In the genomic region with DNA sequence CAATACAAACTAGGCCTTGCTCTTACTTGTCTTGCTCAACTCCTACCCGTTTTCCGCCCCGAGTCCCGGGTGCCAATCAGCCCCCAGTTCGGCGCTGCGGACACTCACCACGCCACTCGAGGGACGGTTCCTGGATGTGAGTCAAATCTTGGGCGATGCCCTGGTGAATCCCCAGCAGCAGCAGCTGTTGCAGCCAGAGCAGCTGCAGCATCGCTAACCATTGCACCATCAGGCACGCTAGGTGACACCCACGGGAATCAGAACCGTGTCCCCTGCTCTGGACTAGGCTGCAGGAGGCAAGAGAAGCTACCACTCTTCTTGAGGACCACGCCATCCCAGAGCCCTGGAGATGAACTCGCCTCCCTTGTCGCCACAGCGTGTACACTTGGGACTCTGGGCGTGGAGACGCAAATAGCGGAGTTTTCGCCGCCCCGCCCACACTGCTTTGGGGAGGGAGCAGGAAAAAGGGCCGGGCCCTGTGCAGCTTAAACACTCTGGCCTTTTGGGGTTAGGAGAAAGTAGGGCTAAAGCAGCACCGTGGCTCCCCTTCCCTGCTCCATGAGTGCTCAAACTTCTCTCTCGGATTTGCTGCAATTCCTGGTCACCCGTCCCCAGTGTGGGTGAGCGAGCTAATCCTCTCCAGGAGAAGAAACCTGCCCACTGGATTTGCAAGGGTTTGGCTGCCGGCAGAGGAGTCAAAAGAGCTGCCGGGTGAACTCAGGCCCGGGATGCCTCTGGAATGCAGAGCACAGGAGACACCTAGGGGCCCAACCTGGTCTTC, we compare ENCODE assay signal across 8 mouse cellular contexts. TPM values are rescaled to one million over a fixed set of nuclear protein-coding genes. Genes with fewer than 3 reads are reported as not detected.
DNase-seq lines count a peak whose midpoint lies in the region; ATAC-seq lines count a peak whose summit lies in the region.

A gene (minus strand): TSS at position 407 of the 781 bp plus-strand sequence.

- peak within 1 kb of the TSS; percentile 86 for H3K4me2 ChIP-seq in intestine, embryonic 15.5 days (replicated peaks)
- H3K4me2 ChIP-seq in liver, embryonic 16.5 days (ENCODE audit: low read depth, low read length) = peak within 1 kb of the TSS; percentile 52
- H3K4me2 ChIP-seq in neural tube, embryonic 13.5 days = peak within 1 kb of the TSS; percentile 70

- peak; percentile 9 for DNase-seq in cerebellum, adult 11 months
- no peak for DNase-seq in cerebellum, adult 11-12 months
- peak; percentile 21 to 27 for DNase-seq in cerebellum, postnatal 4 days (ENCODE audit: low spot score in 2 of 2)
- DNase-seq in gastrocnemius, postnatal 4 days (ENCODE audit: low spot score in 2 of 2) = peak; percentile 38 to 74
- peak; percentile 72 to 77 for DNase-seq in urinary bladder, postnatal 36 days (ENCODE audit: low spot score in 2 of 2)

- ATAC-seq in intestine, embryonic 15.5 days = peak; percentile 80
- ATAC-seq in liver, embryonic 16.5 days (ENCODE audit: low read depth) = no peak
- ATAC-seq in neural tube, embryonic 13.5 days (ENCODE audit: low read depth) = peak; percentile 50; the same call in 1 of the 2 replicates

- no peaks in the 10 kb centered on the region for H3K27me3 ChIP-seq in intestine, embryonic 15.5 days (replicated peaks)
- H3K27me3 ChIP-seq in liver, embryonic 16.5 days (ENCODE audit: control insufficient read depth, insufficient read depth, low read depth, low read length) = no peaks in the 10 kb centered on the region
- H3K27me3 ChIP-seq in neural tube, embryonic 13.5 days = peaks cover 26% of the 10 kb centered on the region

- H3K4me3 ChIP-seq in intestine, embryonic 15.5 days (replicated peaks) = peak within 1 kb of the TSS; percentile 39
- peak within 1 kb of the TSS; percentile 51 for H3K4me3 ChIP-seq in liver, embryonic 16.5 days (ENCODE audit: low read depth, low read length)
- peak within 1 kb of the TSS; percentile 36 for H3K4me3 ChIP-seq in neural tube, embryonic 13.5 days

- 5% methylated on average over 33 of the region's 33 CpGs for WGBS in intestine, embryonic 15.5 days
- 9% methylated on average over 33 of the region's 33 CpGs for WGBS in liver, embryonic 16.5 days (ENCODE audit: insufficient replicate concordance)
- WGBS in neural tube, embryonic 13.5 days = 3% methylated on average over 33 of the region's 33 CpGs

- no peaks in the 10 kb centered on the region for H3K9me3 ChIP-seq in intestine, embryonic 15.5 days
- no peaks in the 10 kb centered on the region for H3K9me3 ChIP-seq in liver, embryonic 16.5 days (replicated peaks; ENCODE audit: control insufficient read depth, low read length)
- H3K9me3 ChIP-seq in neural tube, embryonic 13.5 days = no peaks in the 10 kb centered on the region

- no peak within 1 kb of the TSS for H3K27ac ChIP-seq in intestine, embryonic 15.5 days
- H3K27ac ChIP-seq in liver, embryonic 16.5 days (ENCODE audit: low read length) = no peak within 1 kb of the TSS
- H3K27ac ChIP-seq in neural tube, embryonic 13.5 days (replicated peaks) = no peak within 1 kb of the TSS

- H3K9ac ChIP-seq in intestine, embryonic 15.5 days = peak within 1 kb of the TSS; percentile 36
- no peak within 1 kb of the TSS; the same call in 1 of the 2 replicates for H3K9ac ChIP-seq in liver, embryonic 16.5 days (ENCODE audit: low read depth, low read length)
- H3K9ac ChIP-seq in neural tube, embryonic 13.5 days = peak within 1 kb of the TSS; percentile 64

- no peaks in the 10 kb centered on the region for H3K36me3 ChIP-seq in intestine, embryonic 15.5 days
- no peaks in the 10 kb centered on the region for H3K36me3 ChIP-seq in liver, embryonic 16.5 days (ENCODE audit: control insufficient read depth, insufficient read depth)
- no peaks in the 10 kb centered on the region for H3K36me3 ChIP-seq in neural tube, embryonic 13.5 days

- H3K4me1 ChIP-seq in intestine, embryonic 15.5 days (replicated peaks) = peaks cover 10% of the 10 kb centered on the region; the same call in 1 of the 2 replicates
- H3K4me1 ChIP-seq in liver, embryonic 16.5 days (ENCODE audit: control insufficient read depth, low read depth, low read length) = no peaks in the 10 kb centered on the region; the same call in 1 of the 2 replicates
- peaks cover 13% of the 10 kb centered on the region for H3K4me1 ChIP-seq in neural tube, embryonic 13.5 days (replicated peaks)

RNA-seq across cellular contexts. Expression of the gene that starts here (rescaled TPM):
- total RNA-seq in gastrocnemius, postnatal 4 days (2021) = 1 to 10 TPM; 2.4 to 3.6 TPM
- polyA plus RNA-seq in intestine, embryonic 15.5 days (2015; fragmentation: Nextera tagmentation; extraction: Ambion mirVana) = 2.0 and 2.3 TPM in 2 replicates
- polyA plus RNA-seq in liver, embryonic 16.5 days (2015; fragmentation: Nextera tagmentation; extraction: Ambion mirVana) = 0.27 and 0.53 TPM in 2 replicates
- 0.65 and 0.80 TPM in 2 replicates for polyA plus RNA-seq in neural tube, embryonic 13.5 days (2015; fragmentation: Nextera tagmentation; extraction: Ambion mirVana)

Comparison
In these comparisons a context has a peak if more than half of its experiments do, and no peak if none do; other contexts are left out.
1. Peak in ATAC-seq, H3K4me3 ChIP-seq, H3K9ac ChIP-seq and H3K4me2 ChIP-seq in neural tube, embryonic 13.5 days; RNA of the gene not detected or under 1 TPM.